Mouse (Mus musculus) heart, adult 8-10 months (tissue): ENCODE measurements around the gene Ccser2. TPM values are rescaled to one million over a fixed set of nuclear protein-coding genes. Genes with fewer than 3 reads are reported as not detected.

Source experiments
- DNase-seq: peaks from one replicate; pipeline ENCODE4 v3.0.0; 2022; ENCODE audit warnings: low spot score
- total RNA-seq, 4 experiments: library from RNA; stranded (reverse); gene quantifications; 2 replicates each; pipeline ENCODE4 v1.2.4; 2022

Ccser2 gene
- total RNA-seq, 4 experiments from 2014 or later: 111 to 141 (median 137) TPM

DNA sequence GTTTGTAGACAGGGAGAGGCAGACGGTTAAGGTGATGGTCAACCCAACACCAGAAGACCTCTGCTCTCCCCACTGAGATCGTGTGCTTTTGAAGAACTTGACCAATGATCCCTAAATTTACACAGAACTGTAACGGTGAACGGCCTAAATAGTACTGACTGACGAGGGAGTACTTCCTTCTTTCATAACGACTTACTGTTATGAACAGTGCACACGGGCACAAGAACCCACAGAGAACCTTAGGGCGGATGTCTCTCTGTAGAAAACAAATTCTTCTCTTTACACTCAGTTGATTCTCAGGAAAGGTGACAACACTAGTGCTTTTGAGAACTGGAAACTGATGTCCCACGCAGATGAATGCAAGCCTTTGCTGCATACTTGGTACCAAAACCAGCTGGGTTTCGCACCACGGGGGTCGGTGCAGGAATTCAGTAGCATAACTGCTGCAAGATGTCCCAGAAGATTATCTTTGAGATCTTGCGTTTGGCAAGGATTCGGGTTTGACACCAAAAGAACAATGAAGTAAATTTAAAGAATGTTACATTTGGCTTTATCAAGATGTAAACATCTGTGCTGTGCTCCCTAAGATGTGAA lies 99.7 kb downstream of the Ccser2 start:
- no peak for DNase-seq

DNA sequence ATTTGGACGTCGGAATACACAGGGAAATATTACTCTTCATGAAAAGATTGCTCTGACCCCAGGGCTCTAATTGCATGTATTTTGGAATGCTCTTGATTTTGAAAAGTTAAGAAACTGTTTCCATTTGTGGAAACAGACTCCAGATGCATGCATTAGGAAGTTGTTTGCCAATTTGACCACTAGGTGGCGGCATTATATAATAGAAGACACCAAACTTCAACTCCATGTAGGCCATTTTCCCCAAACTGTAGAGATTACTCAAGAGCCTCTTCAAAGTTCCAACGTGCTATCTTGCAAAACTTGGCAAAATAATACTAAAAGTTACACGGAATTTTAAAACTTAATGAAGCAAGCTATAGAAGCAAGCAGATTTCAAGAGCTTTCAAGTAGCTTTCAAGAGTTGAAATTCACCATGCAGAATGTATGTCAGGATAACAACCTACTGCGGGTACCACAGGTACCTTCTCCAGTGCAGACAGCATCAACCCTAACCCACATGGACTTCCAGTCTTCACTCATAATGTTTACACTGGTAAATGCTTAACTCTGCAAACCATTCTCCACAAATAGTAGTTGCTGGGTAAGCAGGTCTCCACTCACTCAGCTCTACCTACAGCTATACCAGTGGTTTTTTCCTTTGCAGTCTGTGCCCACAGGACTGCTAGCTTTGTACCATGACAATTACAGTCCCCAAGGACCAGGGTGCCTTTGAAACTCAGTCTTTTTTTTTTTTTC lies 101.4 kb downstream of the Ccser2 start:
- peak; percentile 72 for DNase-seq

DNA sequence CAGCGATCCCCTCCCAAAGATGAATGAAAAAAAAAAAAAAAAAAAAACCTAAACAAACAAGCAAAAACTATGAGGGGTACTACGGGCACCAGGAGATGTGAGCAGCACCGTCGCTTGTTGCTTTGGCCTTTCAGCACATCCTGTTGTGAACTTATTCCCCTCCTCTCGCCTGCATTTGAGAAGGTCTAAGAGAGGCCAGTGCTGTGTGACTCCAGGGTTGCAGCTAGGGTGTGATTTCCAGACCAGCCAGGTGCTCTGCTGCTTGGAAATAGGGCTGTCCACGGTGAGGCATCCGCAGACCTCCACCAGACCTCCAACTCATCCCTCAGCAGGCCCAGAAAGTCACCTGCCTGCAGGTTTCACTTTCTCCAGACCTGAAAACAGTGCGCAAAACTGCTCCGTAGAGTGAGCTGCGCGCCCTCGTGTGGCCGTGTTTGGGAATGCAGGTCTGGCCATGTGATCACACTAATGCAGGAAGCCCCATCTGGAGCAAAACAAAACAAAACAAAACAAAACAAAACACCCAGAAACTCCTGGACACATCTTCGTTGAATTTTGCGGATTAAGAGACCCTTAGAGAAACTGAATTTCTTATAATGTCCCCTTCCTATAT lies 104.6 kb downstream of the Ccser2 start:
- peak; percentile 86 for DNase-seq

DNA sequence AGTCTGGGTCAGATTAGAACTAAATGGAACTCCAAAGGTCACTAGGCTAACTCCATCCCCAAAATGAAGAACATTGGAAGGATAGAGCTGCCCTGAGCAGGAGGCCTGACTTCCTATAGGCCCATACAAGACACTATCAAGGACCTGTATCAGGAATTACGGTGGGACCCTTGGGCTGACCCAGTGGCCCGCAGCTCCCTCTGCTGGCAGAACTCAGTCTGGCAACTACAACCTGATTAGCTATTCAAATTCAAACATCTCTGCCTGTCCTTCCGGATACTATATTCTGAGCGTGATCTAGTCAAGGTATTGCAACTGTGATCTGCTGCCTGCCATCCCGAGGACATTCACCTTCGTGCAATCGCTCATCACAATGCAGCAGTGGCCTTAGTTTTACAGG lies 106.2 kb downstream of the Ccser2 start:
- DNase-seq: peak; percentile 6

DNA sequence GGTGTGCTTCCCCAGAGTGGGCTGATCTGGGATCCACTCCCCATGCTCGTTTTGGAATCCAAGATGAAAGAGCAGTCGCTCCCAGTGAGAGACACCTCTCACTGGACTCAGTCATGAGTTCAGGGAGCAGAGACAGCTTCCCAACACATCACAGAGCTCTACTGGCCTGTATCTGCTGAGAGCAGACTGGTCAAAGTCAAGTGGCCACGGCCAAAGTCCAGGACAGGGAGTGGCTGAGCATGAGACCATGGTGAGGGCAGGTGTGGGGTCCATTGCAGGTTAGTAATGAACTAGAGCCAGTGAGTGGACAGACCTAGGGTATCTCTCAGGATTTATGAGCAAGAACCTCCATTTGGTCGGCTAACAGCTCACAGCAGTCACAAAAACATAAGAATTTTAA lies 109.6 kb downstream of the Ccser2 start:
- no peak for DNase-seq

DNA sequence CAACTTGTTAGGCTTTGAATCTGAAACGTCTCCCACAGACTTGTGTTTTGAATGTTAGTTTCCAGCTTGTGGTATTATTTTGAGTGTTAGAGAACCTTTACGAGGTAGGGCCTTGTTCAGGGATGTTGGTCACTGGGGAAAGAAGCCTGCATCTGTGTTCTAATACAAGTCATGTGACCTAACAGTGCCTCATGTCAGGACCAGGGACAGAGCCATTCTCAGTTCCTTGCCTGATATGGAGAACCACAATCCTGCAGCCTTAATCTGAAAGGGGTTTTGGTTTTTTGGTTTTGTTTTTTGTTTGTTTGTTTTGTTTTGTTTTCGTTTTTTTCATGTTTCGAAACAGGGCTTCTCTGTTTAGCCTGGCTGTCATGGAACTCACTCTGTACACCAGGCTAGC lies 115.6 kb downstream of the Ccser2 start:
- no peak for DNase-seq

DNA sequence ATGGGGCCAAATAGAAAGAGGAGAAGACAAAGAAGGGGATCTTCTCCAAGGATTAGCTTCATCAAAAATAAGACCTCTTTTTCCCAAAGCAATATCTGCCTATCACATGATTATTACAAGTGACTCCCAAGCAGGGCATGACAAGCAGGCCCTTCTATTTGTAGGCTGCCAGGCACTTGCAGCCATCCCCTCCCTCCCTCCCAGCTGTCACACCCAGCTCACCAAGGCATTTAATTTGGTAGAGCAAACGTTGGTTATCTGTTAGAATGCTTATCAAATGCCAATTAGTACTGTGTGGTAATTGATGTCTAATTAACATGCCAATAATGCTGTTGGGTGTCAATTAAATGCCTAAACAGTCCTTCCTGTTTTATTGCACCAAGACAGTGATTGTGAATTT lies 119.7 kb downstream of the Ccser2 start:
- DNase-seq: no peak

Other genes starting within 250 kb of the Ccser2 start
- not detected for gene Rgr, start 80.2 kb upstream of the Ccser2 start, total RNA-seq
- not detected for gene Lrit1, start 86.1 kb upstream of the Ccser2 start, total RNA-seq
- gene Lrit2, start 99.2 kb upstream of the Ccser2 start, total RNA-seq: not detected
- not detected for gene Cdhr1, start 129.6 kb upstream of the Ccser2 start, total RNA-seq
- gene 2610528A11Rik, start 145.2 kb upstream of the Ccser2 start, total RNA-seq: not detected
- gene Ghitm, start 166.5 kb upstream of the Ccser2 start, total RNA-seq: 100 to 1,000 TPM; 632 to 720 (median 680) TPM